Mouse (Mus musculus) left cerebral cortex, postnatal 36 days (tissue): ENCODE measurements around the gene Rnpepl1. TPM values are rescaled to one million over a fixed set of nuclear protein-coding genes. Genes with fewer than 3 reads are reported as not detected.
"Not testable (repeated sequence)": the region's sequence is repeated elsewhere in the genome, so short reads cannot be mapped to it uniquely, and the experiment has no call there.

Source experiments
- DNase-seq, 2 experiments: peaks; one replicate each; pipeline ENCODE4 v3.0.0; 2021 to 2022; ENCODE audit warnings: low spot score in 2 of 2, mixed read lengths in 1 of 2
- intact Hi-C: fragments of 180-260 bp; cut with DNase I; formaldehyde crosslinking; loops from one replicate; pipeline ENCODE4 v1.15.1; 2025
- total RNA-seq, 2 experiments: library from RNA; stranded (reverse); gene quantifications; 2 replicates each; pipeline ENCODE4 v1.2.3; 2021

Gene Rnpepl1
- total RNA-seq, 2 experiments from 2014 or later, result 33.4 to 36.4 TPM

DNA sequence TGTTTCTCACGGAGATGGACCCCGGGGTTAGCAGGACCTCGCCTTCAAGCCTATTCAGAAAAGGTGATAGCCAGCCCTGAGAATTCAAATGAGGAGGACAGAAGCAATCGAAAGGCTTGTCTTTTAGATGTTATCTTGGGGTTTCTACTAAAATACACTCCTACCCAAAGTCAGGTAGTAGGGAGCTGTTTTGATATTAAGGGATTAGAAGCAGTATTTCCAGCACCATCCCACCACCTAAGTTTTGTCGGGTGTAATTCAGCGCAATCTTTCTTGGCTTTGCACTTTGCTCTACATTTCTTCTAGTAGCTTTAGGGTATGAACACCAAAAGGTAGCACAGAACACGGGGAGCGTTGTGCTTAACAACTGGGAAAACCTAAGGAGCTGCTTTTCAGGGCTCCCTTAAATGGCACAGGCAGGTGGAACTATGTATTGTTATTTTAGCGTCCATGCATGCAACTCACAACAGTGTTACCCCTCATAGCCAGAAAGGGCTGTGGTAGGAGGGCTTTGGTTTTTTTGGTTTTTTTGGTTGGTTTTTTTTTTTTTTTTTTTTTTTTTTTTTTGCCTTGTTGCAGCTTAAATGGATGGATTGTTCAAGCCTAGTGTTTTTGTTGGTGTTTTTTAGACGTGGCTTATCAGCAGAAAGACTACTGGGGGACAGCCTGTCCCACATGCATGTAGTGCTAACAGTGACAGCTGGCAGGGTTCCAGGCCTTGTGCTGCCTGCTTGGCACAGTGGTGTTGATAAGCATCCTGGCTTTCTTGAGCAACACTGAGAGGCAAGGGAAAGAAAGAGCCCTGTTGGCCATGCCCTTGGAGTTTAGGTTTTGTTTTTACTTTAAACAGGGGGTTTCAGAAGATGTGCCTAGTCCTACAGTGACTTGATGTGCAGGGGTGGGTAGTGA lies 24.7 kb downstream of the Rnpepl1 start:
- intact Hi-C loops, result no loop called here
- no peak for DNase-seq

DNA sequence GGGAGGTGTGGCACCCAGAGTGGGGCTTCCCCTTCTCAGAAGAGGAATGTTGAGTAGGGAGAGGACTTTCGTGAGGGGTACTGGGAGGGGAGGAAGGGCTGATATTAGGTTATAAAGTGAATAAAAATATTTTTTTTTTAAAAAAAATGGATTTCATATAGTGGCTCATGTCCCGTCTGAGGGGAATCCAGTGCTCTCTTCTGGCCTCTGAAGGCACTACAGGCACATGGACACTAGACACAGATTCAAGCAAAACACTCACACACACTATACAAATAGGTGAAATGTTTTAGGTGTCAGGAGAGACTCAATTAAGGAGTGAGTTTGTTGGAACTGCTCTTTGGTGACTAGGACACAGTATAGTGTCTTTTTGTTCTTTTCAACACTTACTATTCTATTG lies 25.4 kb downstream of the Rnpepl1 start:
- intact Hi-C loops, result no loop called here

GRCm38 (mm10) chr1:92936467-92936866 lies 25.9 kb downstream of the Rnpepl1 start:
- intact Hi-C loops, result no loop called here
- no peak for DNase-seq

More for the DNA sequence above, 25.4 kb downstream of the Rnpepl1 start:
- no peak for DNase-seq

GRCm38 (mm10) chr1:92937797-92938196 lies 27.2 kb downstream of the Rnpepl1 start:
- DNase-seq, result no peak
- intact Hi-C loops, result no loop called here

GRCm38 (mm10) chr1:92939746-92940145 lies 29.2 kb downstream of the Rnpepl1 start:
- DNase-seq, result no peak
- intact Hi-C loops, result no loop called here

GRCm38 (mm10) chr1:92943219-92943989 lies 32.8 kb downstream of the Rnpepl1 start:
- no peak for DNase-seq
- intact Hi-C loops, result no loop called here

- intact Hi-C loops, result no loop called here
- DNase-seq, result no peak
Measured at GRCm38 (mm10) chr1:92947966-92948365, 37.4 kb downstream of the Rnpepl1 start.

DNA sequence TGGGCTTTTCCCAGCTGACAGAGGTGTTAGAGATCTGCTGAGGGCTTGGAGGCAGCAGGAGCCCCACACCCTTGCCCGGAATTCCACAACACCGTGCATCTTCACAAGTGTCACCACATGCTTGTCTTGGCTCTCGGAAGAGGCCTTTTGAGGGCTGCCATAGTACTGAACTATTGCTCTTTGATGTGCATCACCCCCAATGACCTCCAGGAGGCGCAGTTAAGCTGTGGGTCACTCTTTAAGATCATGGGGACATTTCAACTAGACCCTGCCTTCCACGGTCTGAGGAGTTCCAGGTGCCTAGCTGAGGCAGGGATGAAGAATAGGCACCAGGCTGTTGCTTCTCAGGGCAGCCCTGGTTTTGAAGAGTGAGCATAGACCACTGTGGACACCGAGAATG lies 38.8 kb downstream of the Rnpepl1 start:
- intact Hi-C loops, result no loop called here
- no peak for DNase-seq

DNA sequence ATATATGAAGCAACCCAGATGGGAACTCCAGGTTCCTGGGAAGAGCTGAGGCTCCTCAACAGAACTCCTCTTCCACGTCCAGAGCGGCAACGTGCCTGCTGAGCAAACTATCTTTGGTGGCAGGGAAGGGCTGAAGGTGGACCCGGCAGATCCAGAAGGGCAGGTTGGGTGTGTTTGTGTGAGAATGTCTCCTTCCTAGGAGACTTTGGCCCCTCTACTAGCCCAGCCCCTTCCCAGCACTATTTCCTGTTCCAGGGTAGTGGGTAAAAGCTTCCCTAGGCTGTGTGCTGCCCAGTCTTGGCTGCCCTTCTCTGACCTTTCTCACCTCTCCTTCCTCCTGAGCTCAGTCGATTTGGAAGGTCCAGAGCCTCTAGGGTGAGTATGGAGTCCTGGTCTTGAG lies 40.0 kb downstream of the Rnpepl1 start, which contains the start of gene Gpr35:
TSS of gene Gpr35 (plus strand) at position 259 of the 400 bp plus-strand sequence.
- intact Hi-C loops, result no loop called here
- no peak for DNase-seq

DNA sequence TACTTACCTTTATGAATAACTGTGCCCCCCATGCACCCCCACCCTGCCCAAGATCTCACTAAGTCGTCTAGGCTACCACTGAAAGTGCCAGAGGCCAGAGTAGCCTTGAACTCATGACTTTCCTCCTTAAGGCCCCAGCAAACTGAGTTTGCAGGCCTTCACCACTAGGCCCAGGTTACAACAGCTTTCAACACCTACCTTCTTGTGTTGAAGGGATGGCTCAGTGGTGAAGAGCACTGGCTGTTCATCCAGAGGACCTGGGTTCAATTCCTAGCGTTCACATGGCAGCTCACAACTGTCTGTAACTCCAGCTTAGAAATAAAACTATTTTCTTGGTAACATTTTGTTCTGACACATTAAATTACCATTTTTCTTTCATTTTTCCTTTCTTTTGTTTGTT lies 43.1 kb downstream of the Rnpepl1 start:
- no peak for DNase-seq
- intact Hi-C loops, result no loop called here

DNA sequence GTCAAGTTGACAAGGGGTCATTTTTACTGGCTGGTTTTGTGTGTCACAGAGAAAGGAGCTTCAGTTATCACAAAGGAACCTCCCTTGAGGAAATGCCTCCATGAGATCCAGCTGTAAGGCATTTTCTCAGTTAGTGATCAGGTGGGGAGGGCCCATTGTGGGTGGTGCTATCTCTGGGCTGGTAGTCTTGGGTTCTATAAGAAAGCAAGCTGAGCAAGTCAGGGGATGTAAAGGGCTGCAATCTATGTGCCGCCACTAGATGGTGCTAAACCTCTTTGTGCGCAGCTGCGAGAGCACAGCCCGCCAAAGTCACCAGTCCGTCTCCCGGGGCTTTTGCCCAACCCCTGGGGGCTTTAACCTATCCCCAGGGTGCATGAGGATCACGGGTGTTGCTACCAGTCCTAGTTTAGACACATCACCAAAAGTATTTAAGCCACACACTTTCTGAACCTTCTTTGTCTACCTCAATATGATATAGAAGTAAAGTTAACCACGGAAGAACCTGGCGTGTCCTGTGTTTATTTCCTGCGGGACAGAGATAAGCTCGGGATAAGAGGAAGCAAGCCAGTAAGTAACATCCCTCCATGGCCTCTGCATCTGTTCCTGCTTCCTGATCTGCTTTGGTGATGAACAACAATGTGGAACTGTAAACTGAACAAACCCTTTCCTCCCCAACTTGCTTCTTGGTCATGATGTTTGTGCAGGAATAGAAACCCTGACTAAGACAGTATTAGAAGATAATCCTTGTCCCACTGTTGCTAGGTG lies 46.2 kb downstream of the Rnpepl1 start:
- DNase-seq, result peak; percentile 62 to 72
- intact Hi-C loops, result loop anchor here (2.0 kb wide), 1 partner anchor 54 kb away; no protein-coding TSS in a partner anchor

DNA sequence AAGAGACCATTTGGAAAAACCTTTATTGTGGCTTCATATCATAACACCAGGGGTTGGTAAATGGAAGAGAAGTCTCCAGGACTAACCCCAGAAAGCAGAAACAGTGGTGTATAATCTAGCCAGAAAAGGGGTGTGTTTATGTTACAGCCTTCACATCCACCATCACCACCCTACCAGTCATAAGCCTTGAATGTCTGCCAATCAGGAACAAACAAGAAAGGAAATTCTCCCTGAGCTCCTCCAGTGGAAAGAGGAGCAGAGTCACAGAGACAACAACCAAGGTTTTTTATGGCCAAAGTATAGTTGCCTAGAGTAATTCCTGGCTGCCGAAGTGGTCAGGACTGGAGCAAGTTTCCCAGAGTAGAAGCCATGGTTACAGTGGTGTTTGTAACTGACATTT lies 48.4 kb downstream of the Rnpepl1 start:
- DNase-seq, result no peak
- intact Hi-C loops, result no loop called here

DNA sequence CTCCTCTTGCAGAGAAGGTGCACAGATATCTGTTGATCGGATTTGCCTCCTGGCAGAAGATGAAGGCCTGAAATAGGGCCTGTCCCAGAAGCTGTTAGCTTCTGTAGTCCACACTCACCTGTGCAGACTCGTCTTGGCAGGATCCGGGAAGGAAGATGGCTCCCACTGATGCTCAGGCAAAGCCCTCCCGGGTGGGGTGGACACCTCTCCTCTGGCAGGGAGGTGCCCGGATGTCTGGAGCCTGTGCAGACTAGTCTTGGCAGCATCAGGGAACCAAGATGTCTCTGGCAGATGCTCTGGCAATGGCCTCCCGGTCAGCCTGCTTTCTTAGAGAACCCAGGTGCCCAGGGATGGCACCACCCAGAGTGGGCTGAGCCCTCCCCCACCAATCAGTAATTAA lies 60.2 kb downstream of the Rnpepl1 start:
- DNase-seq, intact Hi-C loops: not testable (repeated sequence)

- intact Hi-C loops, result no loop called here
- no peak for DNase-seq
Measured at GRCm38 (mm10) chr1:92971879-92972795, 61.6 kb downstream of the Rnpepl1 start.

- intact Hi-C loops, result no loop called here
- DNase-seq, result no peak
Measured at GRCm38 (mm10) chr1:92972854-92973253, 62.3 kb downstream of the Rnpepl1 start.
